Mouse (Mus musculus): ENCODE results near the gene Rxra. TPM values are rescaled to one million over a fixed set of nuclear protein-coding genes. Genes with fewer than 3 reads are reported as not detected.

Rxra gene
- total RNA-seq, 1 experiment from 2014 or later, result 47.8 TPM

DNA sequence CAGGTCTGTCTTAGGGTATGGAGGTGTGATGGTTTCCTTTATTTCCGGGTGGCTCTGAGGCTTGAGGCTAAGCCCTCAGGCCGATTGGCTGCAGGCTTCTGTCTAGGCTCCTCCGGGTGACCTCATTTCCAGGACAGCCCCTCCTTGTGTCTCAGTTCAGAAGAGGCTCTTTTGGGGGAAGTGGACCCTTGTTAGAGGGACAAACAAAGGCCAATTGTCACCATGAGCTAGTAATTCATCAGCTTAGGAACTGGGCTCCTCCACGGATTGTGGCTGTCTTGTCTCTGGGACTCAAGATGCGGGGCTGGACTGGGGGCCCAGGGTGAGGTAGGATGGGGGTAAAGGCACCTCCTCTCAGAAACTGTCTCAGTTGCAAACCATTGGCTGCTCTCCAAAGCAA is 5.5 kb upstream of the Rxra start:
- no peak for DNase-seq

DNA sequence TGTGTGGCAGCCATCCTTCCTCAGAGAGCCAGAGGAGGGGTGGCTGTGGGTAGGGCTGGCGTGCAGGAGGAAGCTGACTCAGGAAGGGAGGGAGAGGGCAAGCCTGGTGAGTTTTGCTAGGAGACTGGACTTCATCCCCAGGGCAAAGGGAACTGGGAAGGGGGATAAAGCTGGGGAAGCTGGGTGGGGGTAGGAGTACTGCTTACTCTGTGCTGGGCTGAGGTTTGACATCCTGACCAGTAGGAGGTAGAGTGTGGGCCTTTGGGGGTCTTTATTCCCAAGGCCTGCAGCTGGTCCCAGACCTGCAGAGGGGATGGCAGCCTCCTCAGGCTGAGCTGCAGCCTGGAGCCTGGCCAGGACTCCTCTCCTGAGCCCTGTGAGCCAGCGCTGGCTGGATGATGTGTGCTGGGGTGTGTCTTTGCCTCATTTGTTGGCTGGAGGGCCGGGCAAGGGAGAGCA is 4.6 kb upstream of the Rxra start:
- DNase-seq, result peak; percentile 65

DNA sequence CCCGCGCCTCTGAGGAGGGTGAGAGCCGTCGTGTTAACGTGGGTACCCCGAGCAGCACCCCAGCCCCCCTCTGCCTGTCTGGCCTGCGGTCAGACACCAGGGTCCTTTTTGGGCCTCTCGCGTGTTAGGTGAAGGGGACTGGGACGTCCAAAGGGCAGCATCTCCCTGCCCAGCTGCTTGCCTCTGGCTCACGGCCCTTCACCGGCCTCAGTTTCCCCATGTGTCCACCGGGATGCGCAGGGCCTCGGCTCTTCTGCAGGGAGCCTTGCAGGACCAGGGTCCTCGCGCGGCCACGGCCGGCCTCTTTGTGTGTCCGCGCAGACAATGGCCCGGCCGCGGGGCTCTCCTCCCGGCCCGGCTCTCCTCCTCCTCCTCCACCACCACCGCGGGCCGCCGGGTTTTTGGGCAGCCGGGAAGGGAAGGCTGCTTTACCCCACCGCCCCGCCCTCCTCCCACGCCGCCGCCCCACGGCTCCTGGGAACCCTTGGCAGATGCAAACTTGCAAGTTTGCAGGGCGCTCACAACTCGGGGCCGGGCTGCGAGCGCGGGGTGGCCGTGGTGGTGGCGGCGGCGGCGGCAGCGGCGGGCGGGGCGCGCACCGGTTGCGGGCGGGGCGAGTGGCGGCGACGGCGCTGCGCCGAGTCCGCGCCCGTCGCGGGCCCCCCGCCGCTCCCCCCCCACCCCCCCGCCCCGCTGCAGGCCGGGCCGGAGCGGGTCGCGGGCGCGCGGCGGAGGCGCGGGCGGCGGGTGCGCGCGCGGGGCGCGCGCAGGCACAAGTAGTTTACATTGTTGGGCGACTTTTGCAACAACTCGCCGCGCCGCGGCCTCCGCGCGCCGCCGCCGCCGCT is 462 bp downstream of the Rxra start:
- peak; percentile 83 for DNase-seq

DNA sequence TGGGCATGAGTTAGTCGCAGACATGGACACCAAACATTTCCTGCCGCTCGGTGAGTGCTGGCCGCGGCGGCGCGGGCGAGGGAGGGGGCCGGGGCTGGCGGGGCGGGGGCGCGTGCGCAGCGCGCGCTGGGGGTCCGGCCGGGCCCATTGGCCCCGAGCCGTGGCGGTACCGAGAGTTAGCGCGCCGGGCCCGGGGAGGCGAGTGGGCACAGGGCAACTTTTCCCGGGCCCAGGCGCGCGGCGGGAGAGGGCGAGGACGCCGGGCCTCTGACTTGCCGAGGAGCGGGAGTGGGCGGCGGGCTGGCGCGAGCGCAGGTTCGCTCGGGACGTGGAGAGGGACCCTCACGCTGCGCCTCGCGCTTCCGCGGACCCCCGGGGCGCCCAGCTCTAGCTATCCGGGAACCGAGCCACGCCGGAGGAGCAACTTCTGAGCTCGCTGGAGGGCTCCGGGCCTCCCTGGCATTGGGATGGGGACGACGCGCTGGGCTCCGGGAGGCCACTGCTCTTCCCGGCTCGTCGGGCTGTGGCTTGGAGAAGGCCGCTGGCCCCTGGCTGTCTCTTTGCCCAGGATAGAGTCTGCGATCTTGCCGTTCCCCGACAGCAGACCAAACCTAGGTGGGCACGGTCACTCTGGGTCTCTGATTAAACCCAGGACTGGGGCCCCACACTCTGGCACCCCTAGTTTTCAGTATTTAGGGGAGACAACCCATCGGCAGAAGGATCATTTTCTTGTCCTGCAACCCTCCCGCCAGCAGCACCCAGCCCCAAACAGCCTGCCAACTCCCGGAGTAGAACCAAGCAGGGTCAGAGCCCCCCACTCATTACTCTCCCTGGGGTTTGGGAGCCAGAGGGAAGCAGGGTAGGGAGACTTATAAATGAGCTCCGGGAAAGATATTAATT is 1.4 kb downstream of the Rxra start:
- DNase-seq, result peak; percentile 56

DNA sequence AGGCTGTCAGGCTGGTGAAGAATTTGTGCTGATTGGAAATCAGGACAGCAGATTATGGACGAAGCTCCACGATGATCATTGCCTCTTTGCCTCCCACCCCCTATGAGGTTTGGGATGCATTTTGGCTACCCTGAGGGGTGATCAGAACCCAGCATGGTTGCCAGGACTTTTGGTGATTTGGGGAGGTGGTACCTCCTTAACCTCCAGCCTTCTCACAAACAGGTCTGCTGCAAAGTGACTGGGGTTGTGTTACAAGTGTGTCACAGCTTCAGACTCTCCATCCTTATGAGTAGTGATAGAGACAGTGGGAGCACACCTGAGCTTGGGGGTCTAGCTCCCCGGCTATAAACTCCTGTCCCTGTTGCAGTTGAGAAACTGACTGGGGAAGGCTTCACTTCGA is 2.1 kb downstream of the Rxra start:
- DNase-seq, result no peak

DNA sequence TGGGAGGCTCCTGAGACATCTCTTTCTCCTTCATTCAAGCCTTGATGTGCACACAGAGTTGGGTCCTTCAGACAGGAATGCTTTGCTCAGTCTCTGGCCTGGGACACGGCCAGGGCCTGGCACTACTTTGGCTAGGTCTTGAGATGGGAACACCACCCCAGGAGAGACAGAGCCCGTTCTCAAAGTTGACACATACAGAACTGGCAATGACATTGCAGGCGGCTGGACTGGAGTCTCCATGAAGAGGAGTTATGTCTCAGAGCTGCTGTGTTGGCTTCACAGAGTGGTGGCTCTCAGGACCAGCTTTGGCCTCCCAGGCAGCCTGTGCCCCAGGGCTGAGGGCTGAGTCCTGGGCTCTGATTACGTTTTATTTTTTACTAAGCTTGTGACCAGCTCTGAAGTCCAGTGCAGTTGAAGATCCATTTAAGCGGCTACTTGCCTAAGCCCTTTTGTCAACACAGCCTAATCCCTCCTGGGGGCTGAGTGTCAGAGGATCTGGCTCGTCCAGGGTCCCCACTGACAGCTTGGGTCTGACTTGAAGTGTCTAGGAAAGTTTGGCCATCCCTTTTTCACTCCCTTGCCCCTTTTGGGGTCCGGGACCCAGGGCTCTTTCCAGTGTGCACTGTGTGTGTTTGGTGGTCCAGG is 2.7 kb downstream of the Rxra start:
- DNase-seq, result no peak

DNA sequence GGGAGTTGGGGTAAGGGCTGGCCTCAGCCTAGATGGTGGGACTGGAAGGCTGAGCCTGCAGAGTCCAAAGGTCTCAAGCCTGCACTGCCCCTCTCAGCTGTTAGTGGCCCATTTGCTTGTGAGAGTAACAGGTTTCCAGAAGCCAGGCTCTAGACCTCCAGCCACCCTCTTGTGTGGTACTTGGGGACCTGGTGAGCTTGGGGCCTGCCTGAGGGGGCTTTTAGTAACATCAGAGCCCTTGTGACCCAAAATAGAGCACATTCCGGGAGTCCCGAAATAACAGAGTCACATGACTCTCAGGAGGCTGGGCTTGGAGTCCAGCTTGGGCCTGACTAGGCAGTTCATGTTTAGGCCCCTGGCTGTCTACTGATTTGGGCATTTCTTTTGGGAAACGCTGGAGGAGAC is 3.4 kb downstream of the Rxra start:
- no peak for DNase-seq

DNA sequence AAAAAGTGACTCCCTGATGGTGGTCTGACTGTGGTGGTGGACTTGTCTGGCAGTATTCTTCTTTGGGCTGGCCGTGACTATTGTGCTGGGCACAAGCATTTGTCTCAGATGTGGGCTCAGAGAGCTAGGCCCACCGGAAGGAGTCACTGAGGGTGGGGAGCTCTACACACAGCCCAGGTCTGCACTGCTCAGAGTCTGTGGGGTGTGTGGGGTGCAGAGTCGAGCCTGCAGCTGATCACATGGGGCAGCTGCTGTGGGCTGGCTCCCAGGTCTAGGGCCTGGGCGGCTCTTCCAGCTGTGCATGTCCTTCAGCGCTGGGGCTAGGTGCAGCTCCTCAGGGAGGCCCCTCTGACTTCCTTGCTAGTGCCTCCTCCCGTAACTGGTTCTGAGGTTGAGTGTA is 3.8 kb downstream of the Rxra start:
- no peak for DNase-seq

DNA sequence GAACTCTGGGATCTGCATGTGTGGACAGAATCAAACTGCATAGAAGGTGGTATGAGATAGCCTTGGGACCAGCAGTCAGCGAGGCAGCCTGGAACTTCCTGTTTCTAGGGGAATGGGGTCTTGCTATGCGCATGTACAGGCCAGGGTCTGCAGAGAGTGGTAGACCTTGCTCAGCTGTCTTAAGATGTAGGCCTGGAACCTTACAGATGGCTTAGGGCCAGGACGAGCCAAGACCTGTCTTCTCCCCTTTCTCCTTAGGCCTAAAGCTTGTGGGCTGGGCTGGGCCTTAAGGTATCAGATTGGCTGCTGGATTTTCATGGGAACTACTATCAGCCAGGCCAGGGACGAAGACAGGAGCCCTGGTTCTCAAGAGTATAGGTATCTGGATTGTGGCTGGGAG is 4.4 kb downstream of the Rxra start:
- no peak for DNase-seq

DNA sequence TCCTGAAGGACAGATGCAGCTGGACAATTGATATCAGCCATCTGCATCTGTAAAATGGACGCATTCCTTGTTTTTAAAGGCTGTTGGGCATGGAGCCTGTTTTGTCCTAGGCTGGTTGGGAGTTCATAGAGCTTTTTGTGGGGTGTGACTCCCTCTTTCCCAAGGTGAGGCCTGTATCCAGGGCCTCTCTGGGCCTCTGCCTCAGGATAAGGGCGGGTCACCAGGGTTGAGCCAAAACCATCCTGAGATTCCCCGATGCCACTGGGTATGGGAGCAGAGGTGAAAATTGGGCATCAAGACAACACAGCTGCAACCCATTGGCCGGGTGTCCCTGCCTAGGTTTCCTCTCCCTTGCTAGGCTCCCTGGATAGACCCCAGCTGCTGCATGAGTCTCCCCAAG is 5.2 kb downstream of the Rxra start:
- no peak for DNase-seq

DNA sequence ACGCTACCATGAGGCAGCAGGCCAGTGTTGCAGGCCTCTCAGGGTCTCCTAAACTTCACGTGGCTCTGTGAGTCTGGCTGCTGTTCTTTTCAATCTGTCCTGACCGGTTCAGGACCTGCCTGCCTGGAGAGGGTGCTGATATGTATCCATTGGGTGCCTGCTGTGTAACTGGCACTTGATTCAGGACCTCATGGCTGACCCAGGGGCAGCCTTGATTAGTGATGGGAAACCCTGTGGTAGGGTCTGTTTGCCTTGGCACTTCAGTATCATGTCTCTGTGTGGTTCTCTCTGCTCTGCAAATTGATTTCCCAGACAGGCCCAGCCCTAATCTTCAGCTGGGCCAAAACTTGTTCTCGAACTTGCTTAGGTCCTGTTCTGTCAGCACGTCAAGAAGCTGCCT is 5.9 kb downstream of the Rxra start:
- no peak for DNase-seq

DNA sequence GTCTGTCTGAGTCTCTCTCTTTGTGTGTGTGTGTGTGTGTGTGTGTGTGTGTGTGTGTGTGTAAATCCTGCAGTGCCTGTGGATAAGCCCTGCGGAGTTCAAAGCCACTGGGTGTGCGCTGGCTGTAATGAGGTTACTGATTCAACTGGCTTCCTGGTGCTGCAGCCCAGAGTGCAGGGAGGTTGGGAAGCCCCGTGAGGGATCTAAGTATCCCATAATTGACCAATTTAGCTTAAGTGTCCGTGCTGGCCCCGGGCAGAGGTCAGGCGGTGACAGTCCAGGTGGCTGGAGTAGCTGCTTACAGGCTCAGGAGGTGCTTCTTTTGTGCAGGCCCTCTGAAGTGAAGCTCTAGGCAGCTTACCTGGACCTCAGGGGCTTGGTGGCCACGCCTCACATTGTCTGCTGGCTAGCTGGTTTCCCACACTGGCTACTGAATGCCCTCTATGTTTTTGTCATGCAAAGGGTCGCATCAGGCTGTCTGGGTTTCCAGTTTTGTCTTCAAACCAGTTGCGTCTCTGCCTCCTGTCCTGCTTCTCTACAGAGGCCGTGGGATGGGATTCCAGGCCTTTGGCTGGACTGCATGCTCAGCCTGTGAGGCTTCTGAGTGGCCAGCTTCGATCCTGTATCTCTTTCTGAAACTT is 7.9 kb downstream of the Rxra start:
- no peak for DNase-seq

DNA sequence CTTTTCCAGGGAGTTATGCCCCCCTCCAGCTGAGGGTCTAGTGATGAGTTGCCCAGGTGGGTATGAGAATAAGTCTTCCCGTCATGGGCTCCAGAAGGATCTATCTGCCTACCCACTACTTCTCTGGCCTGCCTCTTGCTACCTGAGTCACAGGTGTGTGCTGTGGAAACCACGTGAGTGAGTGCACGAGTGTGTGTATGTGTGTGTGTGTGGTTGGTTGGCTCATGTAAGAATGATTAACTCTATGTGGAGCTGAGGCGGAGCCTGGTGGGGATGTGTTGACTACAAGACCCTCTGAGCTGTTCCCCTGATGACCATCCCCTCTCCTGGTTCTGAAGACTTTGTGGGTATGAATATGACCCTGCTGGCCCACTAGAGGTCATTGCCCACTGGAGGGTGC is 9.7 kb downstream of the Rxra start:
- DNase-seq, result no peak

DNA sequence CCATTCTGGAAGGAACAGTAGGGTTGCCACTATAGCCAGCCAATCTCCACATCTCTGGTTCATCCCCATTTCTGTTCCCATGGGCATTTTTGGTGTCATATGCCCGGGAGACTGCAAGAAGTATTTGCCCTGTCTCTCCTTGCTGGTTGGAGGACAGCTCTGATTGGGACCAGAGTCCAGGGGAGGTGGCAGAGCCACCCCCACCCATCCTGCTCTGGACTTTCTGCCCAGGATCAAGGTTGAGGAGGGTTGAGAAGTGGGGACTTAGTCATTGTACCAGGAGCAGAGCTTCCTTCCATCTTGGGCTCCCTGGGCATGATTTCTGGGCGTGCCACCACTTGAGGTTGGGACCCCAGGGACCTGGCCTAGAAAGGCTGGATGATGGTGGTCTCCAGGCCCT is 10.1 kb downstream of the Rxra start:
- DNase-seq, result no peak

DNA sequence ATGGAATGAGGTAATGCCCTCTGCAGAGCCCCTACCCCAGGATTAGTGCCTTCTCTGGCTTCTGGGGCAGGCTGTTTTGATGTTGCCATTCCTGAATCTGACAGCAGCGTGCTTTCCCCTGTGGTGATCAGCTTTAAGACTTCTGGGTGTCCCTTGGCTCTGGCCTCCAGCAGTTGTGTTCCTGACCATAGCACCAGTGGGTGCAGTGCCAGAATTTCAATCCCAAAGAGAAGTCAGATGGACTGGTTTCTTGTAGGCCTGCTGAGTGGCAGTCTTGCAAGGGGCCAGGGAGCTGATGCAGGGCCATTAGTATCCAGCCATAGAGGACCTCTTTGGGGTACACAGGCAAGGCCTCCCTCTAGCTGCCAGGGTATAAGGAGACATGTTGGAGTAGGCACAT is 10.8 kb downstream of the Rxra start:
- DNase-seq, result no peak

DNA sequence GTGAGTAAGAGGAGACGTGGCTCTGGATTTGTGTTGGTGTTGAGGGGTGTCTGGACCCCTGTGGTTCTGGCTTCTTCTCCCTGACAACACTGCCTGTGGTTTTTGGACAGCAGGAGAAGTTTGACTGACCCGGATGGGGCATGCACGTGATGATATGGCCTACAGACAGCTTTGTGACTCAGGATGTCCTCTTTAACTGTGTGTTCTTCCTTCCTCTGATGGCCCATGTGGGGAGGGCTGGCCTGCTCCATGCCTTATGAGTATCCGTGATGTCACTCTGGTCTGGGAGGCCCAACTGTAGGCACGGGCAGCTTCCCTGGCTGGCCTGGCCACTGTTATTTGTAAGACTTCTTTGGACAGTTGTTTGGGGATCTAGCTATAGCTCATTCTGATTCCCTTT is 11.7 kb downstream of the Rxra start:
- peak; percentile 18 for DNase-seq

DNA sequence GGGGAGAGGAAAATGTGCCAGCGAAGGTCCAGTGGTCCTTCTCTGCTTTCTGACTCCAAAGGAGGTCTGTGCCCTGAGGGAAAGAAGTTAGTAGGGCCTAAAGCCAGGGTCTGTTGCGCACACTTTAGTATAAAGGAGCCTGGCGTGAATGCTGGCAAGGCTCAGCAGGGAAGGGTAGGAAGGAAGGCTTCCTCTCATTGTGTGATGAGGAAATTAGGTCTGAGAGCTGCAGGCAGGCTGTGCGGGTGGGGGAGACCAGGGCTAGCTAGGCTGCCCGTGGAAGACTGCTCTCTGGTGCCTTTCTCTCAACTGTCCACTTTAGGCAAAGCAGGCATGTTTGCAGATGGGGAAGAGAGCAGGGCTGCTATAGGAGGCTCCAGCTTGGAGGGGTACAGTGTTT is 14.5 kb downstream of the Rxra start:
- DNase-seq, result no peak

DNA sequence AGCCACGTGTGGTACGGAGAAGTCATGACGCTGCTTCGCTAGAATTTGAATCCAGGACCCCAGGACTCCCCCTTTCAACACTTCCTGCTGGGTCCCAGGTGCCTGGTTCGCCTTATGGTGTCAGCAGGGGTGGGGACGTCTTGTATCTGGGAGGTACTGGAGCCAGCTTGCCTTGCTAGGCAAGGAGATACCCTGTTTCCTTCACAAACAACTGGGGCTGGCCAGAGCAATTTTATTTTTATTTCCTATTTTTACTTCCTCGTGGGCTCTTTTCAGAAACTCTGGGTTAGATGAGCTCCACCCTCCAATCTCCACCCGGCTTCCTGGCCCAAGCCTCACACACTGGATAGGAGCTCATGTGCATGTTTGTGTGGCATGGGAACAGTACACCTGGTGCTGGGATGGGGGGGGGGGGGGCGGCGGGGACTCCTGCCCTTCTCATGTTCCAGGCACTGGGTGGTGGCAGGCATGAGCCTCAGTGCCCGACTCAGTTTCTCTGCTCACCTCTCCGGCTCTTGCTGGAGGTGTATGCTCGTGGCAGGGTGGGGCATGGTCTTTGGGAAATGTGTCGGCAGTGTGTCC is 15.0 kb downstream of the Rxra start:
- DNase-seq, result no peak

DNA sequence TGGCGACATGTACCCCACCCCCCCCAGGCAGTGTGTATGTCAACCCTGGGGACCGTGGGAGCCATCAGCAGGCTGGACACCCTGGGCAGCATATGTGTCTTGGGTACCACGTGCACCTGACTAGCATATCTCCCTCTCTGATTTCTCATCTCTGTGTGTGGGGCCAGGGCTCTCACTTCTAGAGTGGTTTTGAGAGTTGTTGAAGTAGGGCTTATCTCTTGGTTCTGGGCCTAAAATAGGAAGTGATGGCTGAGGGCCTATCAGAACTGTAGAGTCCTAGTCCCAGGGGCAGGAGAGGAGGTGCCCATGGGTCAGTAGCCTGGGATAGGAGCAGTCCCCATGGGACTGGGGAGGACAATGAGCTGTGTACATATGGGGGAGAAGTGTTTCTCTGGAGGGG is 16.4 kb downstream of the Rxra start:
- no peak for DNase-seq

DNA sequence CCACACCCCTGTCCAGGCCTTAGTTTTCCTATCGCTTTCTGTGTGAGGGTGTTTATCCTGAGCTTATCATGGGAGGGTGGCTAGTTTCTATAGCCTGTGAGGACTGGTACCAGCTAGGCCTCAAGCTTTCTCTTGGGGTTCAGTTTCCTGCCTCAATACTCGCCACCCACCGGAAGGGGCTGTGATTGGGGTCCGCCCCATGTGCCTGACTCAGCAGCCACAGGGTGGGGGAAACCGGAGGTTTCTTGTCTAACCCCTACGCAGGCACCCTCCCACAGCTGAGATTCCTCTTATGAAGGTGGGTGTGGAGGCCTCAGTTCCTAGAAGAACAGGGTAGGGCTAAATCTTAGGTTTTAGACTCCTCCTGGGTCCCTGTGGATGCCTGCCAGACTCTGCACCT is 17.4 kb downstream of the Rxra start:
- no peak for DNase-seq

DNA sequence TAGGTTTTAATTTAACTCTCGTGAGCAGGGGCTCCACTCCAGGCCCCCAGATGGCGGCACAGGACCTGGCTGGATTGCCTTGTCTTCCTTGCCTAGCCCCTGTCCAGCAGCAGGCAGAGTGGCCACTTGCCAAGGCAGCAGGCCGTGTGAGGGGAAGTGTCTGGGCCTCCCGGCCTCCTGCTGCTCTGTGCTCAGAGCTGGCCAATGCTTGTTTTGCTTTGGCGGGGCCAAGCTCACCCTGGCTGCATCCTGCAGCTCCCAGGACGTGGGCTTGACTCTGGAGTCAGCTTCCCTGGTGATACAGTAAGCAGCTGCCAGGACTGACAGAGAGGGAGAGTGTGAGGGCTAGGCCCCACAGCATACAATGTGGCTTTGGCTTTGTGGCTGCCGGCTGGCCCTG is 23.3 kb downstream of the Rxra start:
- peak; percentile 66 for DNase-seq

DNA sequence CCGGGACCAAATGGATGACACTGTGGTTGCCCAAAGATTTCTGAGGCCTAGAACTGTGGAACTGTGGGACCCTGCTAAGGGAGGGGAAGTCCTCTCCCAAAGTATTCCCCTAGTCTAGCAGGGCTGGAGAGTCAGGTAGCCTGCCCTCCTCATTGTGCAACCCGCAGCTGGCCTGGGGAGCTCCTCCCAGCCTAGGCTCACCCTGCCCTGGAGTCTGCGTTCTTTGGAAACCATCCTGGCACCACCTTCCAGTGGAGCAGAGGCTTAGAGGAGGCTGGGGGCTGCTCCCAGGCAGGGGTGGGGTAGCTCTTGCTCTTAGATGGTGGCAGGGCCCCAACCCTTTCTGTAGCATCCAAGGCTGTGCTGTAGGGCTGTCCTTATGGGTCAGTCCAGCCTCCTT is 26.0 kb downstream of the Rxra start:
- no peak for DNase-seq

Data from adrenal gland, postnatal 25 days (tissue).